Mouse (Mus musculus) retina, embryonic 14.5 days (tissue): ENCODE data around the gene Fam83g.

ENCODE experiments used
- DNase-seq: peaks from one replicate; pipeline ENCODE4 v3.0.0-alpha.2; 2015; ENCODE audit warnings: low spot score

Fam83g gene

DNA sequence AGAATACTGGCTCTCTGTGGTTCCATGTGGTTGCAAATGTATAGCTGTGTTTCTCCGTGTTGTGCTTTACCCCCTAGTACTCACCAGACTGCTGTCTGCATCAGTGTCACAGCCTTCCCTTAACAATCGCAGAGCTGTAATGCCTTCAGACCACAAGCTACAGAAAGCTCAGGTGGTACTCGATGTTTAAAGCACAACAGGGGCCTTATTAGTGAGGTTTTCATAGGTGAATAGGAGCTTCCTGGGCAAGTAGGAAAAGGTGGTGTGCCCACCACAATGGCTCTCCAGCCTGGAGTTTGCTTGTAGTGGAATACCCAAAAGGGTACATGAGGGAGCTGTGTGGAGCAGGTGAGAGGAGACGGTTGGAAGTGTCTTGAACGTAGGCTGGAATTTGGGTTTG lies 31.7 kb upstream of the Fam83g start:
- DNase-seq = no peak

DNA sequence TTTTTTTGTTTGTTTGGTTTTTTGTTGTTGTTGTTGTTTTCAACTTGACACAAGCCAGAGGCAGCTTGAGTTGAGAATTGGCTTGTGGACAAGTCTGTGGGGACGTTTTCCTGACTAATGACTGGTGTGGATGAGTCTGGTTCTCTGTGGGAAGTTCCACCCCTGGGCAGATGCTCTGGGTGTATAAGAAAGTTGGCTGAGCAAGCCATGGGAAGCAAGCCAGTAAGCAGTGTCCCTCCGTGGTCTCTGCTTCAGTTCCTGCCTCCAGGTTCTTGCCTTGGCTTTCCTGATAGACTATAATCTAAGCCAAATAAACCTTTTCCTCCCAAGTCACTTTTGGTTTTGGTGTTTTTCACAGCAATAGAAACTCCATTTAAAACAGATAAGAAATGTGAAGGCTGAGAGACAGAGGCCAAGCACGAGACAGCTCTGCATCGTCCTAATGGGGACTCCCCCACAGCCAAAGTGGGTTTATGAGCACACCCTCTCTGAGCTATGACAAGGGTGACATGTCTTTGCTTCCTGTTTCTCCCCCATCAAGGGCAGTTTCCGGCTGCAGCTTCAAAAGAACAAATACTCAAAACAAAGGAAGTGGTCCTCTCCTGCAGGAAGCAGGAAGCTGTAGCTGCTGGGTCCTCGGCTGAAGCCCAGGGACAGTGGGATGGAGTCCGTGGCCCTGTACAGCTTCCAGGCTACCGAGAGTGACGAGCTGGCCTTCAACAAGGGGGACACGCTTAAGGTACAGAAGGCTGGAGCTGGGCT lies 31.0 kb upstream of the Fam83g start, which contains the start of gene Grap:
Gene Grap (plus strand): TSS at position 580 of the 762 bp plus-strand sequence.
- no peak for DNase-seq

DNA sequence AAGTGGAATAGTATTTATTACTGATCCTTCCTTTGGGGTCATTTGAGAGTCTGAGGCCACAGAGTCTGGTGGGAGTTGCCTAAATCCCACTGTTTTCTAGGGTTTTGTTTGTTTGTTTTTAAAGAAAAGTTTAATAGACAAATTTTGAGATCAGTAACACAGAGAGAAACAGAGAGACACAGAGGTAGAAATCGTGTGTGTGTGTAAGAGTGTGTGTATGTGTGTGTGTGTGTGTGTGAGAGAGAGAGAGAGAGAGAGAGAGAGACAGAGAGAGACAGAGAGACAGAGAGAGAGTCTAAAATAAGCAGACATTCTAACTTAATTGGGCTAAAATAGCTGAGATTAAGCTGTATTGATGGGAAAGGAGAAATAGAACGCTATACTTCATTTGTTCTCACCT lies 30.3 kb upstream of the Fam83g start:
- no peak for DNase-seq

DNA sequence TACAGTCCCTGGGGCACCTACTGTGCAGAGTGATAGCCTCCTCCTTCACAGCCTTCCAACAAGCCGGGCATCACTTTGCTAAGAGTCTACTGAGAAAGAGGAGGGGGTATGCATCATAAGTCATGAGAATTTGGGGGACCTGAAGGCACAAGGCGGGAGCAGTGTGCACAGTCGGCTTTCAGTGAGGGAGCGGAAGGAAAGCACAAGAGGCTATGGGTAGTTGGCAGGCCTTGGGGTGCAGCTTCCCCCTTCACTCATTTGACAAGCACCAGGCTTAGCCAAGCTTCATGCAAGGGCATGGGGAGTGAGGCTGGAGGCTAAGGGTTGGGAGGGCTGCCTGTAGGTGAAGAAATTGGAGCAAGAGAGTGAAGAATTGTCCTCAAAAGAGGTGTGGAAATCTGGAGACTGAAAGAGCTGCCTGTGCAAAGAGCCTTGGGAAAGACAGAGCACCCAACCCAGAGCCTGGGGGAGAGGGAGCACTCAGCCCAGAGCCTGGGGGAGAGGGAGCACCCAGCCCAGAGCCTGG lies 29.0 kb upstream of the Fam83g start:
- DNase-seq = no peak

DNA sequence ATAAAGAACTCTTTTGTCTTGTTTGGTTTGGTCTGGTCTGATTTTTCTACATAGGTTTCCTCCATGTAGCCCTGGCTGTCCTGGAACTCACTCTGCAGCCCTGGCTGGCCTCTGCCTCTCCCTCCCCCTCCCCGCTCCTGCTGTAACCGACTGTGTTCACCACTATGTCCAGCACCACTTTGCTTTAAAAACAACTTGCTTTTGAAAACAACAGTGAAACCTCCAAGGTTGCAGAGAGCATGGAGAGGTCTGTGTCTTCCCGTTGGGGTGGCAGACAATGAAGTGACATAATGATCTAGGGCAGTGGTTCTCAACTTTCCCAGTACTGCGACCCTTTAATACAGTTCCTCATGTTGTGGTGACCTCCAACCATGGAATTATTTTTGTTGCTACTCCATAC lies 28.2 kb upstream of the Fam83g start:
- DNase-seq = no peak

DNA sequence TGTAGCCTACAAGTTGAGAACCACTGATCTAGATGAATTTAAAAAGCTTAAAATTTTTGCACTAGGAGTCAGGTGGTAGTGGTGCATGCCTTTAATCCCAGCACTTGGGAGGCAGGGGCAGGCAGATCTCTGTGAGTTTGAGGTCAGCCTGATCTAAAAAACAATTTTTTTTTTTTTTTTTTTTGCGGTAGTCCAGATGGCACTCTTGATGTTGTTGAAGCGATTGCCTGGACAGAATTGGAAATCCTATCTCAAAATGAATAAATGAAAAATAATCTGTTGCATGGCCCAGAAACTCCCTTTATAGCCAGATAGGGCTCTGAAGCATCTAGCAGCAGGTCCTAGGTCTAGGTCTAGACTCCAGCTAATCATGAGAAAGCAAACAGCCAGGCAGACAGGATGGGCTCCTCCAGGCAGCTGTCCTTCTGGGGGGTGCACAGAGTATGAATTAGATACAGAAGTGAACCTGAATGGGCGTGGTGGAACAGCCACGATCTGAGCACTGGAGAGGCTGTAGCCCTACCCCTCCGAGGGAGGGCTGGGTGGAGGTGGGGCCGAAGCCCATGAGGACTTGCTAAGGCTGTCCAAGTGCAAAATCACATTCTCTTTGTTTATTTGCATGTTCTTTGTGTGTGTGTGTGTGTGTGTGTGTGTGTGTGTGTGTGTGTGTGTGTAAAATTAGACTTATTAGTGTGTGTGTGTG lies 27.6 kb upstream of the Fam83g start:
- DNase-seq = no peak

DNA sequence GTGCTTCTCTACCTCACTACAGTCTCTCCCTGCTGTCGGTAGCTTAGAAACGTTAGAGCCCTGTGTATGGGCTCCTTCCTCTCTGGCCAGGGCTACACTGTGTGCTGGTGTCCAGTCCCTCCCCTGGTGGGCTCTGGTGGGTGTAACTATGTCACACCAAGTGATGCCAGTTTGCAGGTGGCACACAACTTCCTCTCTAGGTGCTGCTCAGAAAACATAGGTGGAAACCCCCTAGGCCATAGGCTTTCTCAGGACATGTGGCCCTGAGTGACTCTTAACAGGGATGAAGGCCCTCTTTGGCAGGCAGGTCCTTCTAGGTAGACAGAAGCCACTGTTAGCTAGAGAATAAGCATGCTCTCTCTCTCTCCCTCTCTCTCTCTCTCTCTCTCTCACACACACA lies 26.5 kb upstream of the Fam83g start:
- DNase-seq = no peak

DNA sequence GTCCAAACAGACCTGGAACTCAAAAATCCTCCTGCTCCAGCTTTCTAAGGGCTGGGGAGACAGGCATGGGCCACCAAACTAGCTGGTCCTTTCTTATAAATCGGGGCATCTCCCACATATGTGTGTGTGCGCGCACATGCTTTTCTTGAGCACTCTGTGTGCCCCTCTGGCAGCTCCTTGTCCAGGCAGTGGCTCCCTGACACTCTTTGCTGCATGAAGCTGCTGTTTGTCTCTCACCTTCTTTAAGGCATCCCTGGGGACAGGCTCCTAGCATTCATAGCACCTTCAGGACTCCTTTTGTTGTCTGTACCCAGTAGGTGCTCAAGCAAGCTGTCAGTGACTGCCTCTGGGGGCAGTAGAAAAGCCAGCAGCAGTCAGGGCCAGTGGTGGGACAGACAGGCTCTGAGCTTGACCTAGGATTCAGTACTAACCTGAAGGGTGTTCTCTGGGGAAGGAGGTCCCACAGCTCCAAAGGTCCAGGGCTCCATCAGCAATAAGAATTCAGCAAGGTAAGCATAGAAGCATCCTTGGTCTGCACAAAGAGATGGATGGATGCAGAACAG lies 25.4 kb upstream of the Fam83g start:
- DNase-seq = no peak

DNA sequence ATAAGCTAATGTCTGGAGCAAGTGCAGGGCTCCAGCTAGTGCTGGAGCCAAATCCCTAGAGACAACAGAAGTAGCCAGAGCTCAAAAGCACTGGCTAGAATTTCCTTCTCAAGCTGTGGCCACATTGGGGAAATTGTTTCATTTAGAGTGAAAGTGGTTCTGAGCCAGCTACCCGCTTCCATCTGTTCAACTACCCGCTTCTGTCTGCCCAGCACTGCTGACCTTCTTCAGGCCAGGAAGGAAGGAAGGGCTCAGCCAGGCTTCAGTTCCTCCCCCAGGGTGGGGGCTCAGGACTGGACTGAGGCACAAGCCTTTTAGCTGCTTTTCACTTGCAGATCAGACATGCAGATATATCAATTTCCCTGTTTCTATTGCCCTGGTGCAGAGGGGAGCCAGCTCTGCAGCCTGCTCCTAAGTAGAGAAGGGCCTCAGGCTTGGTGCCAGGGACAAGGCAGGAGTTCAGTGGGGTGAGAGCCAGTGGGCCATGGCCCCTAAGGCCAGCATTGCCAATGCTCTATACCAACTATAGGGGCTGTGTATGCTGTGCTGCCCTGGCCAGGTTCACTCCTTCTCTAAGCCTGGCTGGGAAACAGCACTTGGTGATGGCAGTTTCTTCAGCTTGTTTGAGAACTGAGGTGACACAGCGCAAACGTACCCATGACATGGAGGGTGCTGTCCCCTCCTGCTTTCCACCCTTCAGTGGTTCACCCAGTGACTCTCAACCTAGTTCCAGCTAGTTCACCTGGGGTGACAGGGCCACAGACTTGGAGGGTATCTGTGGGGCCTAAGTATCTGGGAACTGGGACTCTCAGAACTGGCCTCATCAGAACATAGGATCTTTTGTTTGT lies 24.7 kb upstream of the Fam83g start:
- DNase-seq = no peak

DNA sequence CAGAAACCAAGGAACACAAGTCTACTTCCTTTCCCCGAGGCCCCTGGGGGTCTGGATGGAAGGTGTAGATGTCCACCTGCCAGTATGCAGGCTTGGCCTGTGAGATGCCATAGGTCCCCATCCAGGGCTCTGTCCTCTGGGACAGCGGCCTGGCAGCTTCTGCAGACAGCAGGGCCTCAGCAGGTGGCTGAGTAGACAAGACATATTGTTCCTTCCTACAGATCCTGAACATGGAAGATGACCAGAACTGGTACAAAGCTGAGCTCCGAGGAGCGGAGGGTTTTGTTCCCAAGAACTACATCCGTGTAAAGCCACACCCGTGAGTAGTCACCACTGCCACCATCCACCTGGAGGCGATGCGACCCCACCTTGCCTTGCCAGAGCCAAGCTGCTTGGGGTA lies 23.9 kb upstream of the Fam83g start:
- DNase-seq = no peak

DNA sequence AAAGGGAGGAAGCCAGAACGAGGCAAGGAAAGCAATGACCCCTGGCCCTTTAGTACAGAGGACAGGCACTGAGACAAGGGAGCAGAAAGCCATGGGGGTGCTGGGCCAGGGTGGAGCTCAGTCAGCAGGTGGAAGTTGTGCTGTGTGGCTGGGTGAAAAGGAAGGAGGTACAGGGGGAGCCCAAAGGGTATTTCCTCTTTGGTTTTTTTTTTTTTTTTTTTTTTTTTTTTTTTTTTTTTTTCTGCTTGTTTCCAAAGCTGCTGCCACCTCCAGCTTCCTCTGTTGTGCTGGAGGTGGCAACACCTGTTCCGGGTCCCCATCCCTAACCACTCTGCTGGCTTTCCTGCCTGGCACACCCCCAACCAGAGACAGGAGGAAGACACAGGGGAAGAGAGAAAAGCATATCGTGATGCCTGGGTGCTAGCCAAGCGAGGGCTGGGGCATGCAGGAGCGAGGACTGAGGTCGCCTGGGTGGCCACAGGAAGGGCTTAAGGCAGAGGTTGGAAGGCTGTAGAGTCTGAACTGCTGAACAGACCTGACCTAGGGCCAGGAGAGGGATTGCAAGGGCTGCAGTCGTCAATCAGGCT lies 23.0 kb upstream of the Fam83g start:
- DNase-seq = no peak

DNA sequence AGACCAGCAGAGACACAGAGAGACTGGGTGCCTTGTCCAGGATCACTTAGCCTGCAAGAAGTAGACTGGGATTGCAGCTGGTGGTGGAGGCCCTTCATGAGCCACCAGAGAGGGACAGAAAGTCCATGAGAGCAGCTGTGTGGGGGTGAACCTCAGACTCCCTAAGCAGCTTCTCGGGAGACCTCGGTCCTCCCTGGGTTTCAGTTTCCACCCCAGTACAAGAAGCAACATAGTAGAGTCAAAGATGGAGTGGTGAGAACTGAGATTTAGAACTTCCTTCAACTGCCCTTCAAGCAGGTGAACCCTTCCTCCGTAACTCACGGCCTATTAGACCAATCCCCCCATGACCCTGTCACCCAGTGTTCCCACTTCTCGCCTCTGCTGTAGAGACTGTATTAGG lies 21.7 kb upstream of the Fam83g start:
- DNase-seq = no peak

DNA sequence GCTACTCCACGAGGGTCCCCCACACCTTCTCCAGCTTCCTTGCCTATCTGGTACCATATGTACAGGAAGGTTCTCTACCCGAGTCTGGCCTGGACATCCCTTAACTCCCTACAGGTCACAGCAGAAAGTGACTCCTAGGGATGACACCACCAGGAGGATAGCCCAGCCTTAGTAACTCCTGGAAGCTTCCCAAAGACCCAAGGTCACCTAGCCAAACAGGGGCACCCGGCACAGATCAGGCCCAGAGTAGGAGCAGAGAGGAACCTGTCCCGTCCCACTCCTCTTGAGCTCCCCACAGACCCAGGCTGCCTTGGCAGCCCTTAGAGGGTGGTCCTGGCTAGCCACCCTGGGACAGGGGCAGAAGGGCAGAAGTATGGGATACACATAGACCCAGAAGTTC lies 18.5 kb upstream of the Fam83g start:
- DNase-seq = no peak

DNA sequence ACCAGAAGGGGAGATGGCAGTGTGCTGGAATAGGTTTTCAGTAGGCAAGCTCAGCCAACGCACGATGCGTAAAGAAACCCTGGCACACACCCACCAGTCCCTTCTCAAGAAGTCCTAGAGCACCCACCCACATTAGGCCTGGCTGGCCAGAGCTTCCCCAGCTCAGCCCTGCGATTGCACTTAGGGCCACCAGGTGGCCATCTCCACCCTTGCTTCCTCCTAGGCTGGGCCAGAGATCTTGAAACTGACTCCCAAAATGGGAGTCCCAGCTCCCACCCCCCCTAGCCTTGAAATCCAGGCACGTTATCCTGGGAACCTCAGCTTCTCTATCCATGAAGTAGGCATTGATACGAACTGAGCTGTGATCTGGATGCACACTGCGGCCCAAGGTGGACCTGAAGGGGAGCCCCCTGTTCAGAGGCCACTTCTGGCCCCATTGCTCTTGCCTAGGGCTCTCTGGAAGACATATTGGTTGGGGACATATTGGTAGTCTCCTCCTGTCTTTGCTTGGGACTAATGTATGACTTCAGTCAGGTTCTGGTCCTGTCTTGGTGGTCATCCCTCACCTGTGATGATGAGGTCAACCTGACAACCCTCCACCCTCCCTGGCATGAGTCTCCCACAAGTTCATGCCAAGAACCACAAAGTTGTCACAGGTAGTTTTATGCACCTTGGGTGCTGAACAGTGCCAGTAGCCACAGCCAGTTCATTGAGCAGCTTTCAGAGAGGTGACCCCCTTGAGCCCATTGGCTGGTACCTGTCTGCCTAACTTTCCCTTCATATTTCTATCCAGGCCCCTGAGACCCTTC lies 17.7 kb upstream of the Fam83g start:
- DNase-seq = peak; percentile 73

DNA sequence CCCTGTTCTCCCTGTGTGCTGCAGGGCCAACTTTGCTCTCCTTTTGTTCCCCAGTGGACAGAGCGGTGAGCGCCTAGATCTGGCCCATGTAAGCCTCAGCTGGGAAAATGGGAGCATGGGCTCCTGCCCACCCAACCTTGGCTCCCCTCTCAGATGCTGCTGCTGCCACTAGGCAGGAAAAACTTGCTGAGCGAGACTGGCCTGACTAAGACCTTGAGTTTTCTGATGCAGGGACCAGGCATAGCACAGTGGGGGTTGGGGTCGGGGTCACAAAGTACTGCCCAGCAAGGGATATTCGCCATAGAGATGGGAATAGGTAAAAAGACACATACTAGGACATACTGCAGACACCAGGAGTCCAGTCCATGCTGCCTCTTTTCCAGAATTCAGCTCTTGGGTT lies 16.6 kb upstream of the Fam83g start:
- DNase-seq = no peak

DNA sequence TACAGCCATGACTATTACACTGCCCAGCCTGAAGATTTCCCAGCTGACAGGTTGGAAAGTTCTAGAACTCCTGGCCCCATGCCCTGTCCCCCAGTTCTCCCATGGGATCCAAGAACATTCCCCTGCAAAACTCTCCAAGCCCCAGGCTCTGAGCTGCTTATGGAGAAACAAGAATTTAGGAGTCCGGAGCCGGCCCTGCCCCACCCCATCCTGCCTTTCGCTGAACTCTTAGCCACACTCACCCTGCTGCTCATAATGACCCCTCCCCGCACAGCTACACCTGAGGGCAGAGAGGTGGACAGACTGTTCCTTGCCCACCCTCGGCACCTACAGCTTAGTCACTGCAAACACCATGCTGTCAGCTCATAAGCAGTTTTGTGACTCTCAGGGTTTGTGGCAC lies 16.1 kb upstream of the Fam83g start:
- no peak for DNase-seq

DNA sequence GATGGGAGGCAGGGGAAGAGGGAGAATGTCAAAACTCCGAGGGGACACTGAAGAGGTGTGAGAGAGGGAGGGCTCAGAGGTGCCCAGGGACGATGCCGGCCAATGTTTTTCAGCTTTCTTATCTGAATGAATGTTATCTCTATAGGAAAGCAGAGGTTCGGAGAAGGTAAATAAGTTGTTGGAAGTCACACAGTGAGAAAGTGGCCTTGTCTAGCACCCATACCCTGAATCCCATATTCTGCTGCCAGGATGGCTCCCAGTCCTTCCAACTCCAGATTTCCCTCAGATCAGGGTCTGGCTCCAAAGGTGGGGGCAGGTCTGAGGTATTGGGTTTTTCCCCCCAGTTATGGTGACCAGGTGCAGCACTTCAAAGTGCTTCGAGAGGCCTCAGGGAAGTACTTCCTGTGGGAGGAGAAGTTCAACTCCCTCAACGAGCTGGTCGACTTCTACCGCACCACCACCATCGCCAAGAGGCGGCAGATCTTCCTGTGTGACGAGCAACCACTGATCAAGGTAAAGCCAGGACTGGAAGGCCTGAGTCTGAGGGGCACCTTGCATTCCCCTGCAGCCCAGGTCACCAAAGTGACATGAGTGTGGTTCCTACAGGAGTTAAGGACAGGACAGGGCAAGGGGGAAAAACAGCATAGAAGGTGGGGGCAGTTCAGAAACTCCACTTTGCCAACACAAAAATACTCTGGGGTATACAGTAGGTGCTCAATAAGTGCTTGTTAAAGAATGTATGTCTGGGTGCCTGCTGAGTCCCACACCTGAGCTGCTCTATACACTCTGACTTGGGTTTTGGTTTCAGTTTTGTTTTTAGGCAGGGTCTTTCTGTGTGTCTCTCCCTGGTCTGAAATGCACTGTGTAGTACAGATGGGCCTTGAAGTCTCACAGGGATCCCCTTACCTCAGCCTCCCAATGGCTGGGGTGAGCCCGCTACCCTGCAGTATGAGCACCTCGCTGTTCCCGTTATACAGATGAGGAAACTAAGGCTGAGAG lies 14.1 kb upstream of the Fam83g start:
- DNase-seq = no peak

DNA sequence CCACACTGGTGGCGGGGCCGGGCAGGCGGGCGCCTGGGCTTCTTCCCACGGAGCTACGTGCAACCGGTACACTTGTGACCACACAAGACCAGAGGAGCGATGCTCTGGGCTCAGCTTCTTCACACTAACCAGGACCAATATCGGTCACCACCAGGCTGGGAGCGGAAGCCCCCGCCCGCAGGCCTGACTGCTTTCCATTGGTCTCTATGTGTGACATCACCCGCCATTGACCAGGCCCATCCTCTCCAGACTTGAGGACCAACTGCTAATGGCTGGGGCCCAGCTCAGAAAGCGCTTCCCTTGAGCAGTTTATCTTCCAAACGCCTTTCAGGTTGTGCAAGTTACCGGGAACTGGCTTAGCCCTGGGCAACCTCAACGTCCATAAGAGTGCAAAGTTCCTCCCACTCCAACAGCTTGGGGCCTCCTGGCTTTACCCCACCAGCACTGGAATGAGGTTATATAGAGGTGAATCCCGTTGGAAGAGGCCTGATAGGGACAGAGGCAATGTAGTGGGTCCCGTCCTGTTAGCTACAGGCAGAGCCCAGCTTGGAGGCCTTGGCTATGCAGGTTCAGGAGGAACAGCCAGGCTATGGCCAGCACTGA lies 12.0 kb upstream of the Fam83g start:
- DNase-seq = no peak

DNA sequence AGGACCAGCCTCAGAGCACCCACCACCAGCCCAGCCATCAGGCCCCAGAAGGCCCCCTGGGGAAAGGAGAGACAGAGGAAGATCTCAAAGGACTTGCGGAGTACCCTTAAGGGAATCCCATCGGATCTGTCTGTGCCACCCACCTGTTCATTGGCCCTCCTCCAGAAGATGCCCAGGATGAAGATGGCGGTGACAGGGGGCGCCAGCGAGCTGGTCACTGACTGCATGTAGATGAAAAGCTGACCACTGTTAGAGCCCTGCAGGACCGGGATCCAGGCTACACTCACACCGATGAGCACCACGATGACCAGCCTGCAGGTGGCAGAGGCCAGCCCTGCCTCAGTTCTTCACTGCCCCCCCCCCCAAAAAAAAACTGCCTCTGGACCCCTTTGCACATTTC lies 10.2 kb upstream of the Fam83g start:
- DNase-seq = peak; percentile 52
